Mouse (Mus musculus) limb, embryonic 10.5 days (tissue): ENCODE measurements around the gene Serinc3. TPM values are rescaled to one million over a fixed set of nuclear protein-coding genes. Genes with fewer than 3 reads are reported as not detected.

ENCODE experiments used
- DNase-seq: peaks from one replicate; pipeline ENCODE4 v3.0.0-alpha.2; 2017; ENCODE audit warnings: low spot score
- H3K27ac ChIP-seq: fragments of 300-500 bp; sonication (generic); 2 replicates; pipeline ENCODE4 v1.5.1; 2016; ENCODE audit warnings: mild to moderate bottlenecking
- H3K27me3 ChIP-seq: fragments of 300-500 bp; sonication (generic); 2 replicates; pipeline ENCODE4 v1.6.1; 2016; ENCODE audit warnings: low read depth, mild to moderate bottlenecking; ENCODE audit not compliant: poor library complexity, severe bottlenecking
- H3K36me3 ChIP-seq: fragments of 300-500 bp; sonication (generic); 2 replicates; pipeline ENCODE4 v1.6.1; 2016; ENCODE audit warnings: mild to moderate bottlenecking, moderate library complexity
- H3K4me1 ChIP-seq: fragments of 300-500 bp; sonication (generic); 2 replicates; pipeline ENCODE4 v1.6.1; 2016
- H3K4me3 ChIP-seq: fragments of 300-500 bp; sonication (generic); 2 replicates; pipeline ENCODE4 v1.5.1; 2016; ENCODE audit warnings: mild to moderate bottlenecking, moderate library complexity
- H3K9me3 ChIP-seq: fragments of 300-500 bp; sonication (generic); replicated peaks from 2 replicates; pipeline ENCODE4 v1.6.1; 2016; ENCODE audit warnings: mild to moderate bottlenecking
- WGBS: fragments of 180-500 bp; shearing (Covaris S2); methylation state at CpG from one replicate; pipeline ENCODE4 v1.1.7; 2016; 5-methylcytosine and 5-hydroxymethylcytosine counted together
- polyA plus RNA-seq: library from polyadenylated mRNA; unstranded; fragments of >200 nt; fragmentation: Nextera tagmentation; extraction: Ambion mirVana; gene quantifications from 2 replicates; pipeline ENCODE4 v1.2.1, GENCODE M21; 2016

Serinc3 gene
- polyA plus RNA-seq, 1 experiment from 2014 or later: 20.4 TPM

DNA sequence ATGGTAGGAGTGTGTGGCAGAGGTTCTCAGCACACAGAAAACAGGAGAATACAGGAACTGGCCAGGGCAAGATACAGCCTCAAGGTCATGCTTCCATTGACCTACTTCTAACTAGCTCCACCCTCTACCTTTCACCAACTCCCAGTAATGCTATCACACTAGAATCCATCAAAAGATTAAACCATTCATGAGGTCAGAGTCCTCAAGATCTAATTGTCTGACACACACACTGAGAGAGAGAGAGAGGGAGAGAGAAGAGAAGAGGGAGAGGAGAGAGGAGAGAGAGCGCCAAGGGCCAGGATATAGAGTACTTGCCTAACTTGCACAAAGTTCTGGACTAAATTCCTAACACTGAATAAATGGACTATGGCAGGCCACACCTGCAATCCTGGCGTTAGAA is 37.4 kb upstream of the Serinc3 start:
- H3K27me3 ChIP-seq: no peaks in the 10 kb centered on the region
- 97% methylated on average over 2 of the region's 2 CpGs for WGBS
- H3K4me3 ChIP-seq: no peak overlapping the region
- DNase-seq: no peak
- H3K36me3 ChIP-seq: no peaks in the 10 kb centered on the region
- peaks cover 4% of the 10 kb centered on the region; the same call in 1 of the 2 replicates for H3K4me1 ChIP-seq
- H3K9me3 ChIP-seq: no peaks in the 10 kb centered on the region
- H3K27ac ChIP-seq: no peak overlapping the region

DNA sequence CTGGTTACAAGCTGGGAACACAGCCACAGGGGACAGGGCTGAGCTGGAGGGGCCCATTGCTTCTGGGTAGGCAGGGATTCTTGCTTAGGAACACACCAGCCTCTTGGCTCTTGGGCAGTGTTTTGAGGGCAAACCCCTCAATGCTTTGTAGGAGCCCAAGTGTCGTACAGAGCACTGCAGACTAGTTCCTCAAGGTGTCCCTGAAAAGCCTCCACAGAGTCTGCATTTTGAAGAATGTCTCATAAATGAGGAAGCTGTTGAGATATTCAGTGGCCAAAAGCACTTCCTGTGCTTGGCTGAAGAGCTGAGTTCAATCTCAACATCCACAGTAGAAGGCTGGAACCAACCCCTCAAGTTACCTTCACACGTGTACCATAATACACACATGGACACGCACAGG is 31.8 kb upstream of the Serinc3 start:
- DNase-seq: no peak
- H3K27ac ChIP-seq: no peak overlapping the region
- H3K36me3 ChIP-seq: no peaks in the 10 kb centered on the region
- 99% methylated on average over 3 of the region's 3 CpGs for WGBS
- no peak overlapping the region for H3K4me3 ChIP-seq
- no peaks in the 10 kb centered on the region for H3K9me3 ChIP-seq
- peaks cover 11% of the 10 kb centered on the region for H3K4me1 ChIP-seq
- no peaks in the 10 kb centered on the region for H3K27me3 ChIP-seq

GRCm38 (mm10) chr2:163676321-163676720 is 31.4 kb upstream of the Serinc3 start:
- H3K36me3 ChIP-seq: no peaks in the 10 kb centered on the region
- H3K9me3 ChIP-seq: no peaks in the 10 kb centered on the region
- 94% methylated on average over 4 of the region's 4 CpGs for WGBS
- no peak for DNase-seq
- H3K4me1 ChIP-seq: peaks cover 11% of the 10 kb centered on the region
- H3K27ac ChIP-seq: no peak overlapping the region
- H3K27me3 ChIP-seq: no peaks in the 10 kb centered on the region
- no peak overlapping the region for H3K4me3 ChIP-seq

DNA sequence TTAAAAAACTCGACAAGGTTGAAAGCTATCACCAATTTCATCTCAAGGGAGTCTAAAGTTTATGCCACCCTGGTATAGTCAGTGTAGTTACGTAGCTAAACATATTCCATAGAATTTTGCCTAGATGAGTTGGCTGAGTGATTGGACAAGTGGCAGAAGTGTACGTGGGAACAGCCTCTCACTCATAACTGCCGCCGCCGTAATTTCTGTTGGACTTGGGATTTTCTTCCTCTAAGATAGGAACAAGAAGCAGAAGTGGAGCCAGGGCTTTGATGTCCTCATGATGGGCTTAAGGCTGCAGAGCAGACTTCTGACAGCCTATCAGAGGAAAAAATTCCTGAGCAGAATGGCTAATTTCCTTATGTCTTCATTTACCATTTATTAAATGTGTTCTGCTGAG is 30.7 kb upstream of the Serinc3 start:
- Histone ChIP-seq H3K27ac (no peak overlapping the region), H3K36me3 (no peaks in the 10 kb centered on the region), H3K27me3 (no peaks in the 10 kb centered on the region), H3K4me1 (peaks cover 11% of the 10 kb centered on the region), H3K4me3 (no peak overlapping the region), H3K9me3 (no peaks in the 10 kb centered on the region)
- DNase-seq: no peak
- WGBS: 84% methylated on average over 6 of the region's 6 CpGs

DNA sequence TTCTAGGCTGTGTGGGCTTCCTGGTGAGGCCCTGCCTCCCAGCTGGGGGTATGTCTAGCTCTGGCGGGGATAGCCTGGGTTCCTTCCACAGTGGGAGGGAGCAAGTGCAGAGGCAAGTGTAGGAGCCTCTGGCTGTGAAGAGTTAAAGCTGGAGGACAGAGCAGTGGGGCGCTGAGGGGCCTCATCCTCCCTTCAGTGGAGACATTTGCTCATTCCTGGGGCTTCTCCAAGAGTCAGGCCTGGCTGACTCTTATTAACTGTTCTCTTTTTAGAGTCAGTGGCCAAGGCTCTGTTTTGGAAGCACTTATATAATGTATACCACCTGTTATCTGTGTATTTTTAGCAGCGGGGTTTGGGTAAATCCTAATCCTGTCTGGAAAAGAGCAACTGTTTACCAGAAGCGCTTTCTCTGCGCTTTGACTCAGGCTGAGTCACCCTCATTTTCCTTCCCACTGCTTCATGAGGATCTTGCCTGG is 30.3 kb upstream of the Serinc3 start:
- no peaks in the 10 kb centered on the region for H3K27me3 ChIP-seq
- peaks cover 11% of the 10 kb centered on the region for H3K4me1 ChIP-seq
- WGBS: 56% methylated on average over 5 of the region's 5 CpGs
- no peak overlapping the region for H3K4me3 ChIP-seq
- H3K9me3 ChIP-seq: no peaks in the 10 kb centered on the region
- H3K27ac ChIP-seq: 0 out of 2 replicates have a peak overlapping the region, but pooled peaks have one; percentile 19
- DNase-seq: no peak
- no peaks in the 10 kb centered on the region for H3K36me3 ChIP-seq

DNA sequence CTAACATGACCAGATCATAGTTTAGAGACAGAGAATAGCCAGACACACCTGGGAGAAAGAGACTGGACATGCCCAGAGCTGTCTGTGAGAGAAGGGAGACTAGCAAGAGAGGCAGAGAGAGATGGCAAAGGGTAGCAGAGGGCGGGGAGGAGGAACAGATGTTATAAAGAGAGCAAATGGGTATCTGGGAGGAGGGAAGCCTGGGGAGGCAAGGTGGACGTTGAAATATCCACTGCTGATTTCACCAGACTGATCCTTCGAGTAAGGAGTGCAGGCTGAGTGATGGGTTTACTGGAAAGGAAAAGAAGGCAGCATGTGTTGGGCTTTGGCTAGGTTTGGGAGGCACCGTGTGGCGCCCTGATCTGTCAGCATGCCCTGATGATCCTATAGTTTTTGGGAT is 29.5 kb upstream of the Serinc3 start:
- no peaks in the 10 kb centered on the region for H3K36me3 ChIP-seq
- no peaks in the 10 kb centered on the region for H3K27me3 ChIP-seq
- 61% methylated on average over 5 of the region's 5 CpGs for WGBS
- H3K27ac ChIP-seq: no peak overlapping the region
- H3K4me1 ChIP-seq: peaks cover 11% of the 10 kb centered on the region
- H3K4me3 ChIP-seq: no peak overlapping the region
- DNase-seq: no peak
- H3K9me3 ChIP-seq: no peaks in the 10 kb centered on the region

DNA sequence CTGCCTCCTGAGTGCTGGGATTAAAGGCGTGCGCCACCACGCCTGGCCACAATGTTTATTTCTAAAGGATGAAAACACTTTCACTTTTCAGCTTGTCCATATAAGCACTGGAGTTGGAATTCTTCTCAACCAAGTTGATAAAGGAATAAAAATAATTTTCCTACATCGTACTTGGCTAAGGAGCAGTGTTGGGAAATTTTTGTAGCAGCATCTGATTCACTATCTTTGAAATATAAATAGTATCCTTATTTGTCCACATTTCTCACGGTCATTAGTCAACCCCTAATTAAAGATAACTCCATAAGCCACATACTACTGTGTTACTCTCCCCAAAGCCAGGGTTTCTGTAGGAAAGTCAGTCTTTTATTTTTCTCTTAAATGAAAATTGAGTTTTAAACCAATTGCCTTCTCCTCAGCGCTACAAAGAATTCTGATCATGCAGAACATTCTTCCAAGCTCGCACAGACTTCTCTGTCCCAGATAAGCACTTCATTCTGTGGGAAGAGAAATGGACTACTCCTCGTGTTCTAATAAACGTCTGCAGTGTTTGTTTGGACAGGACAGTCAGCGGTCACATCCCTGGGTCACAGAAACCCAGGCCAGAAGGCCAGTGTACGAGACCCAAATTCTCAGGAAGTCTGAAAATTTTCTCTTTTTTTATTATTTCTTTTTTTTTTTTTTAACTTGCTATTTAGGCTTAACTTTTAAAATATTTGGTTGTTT is 26.1 kb upstream of the Serinc3 start:
- no peak for DNase-seq
- Histone ChIP-seq H3K27me3 (no peaks in the 10 kb centered on the region), H3K27ac (no peak overlapping the region), H3K4me3 (no peak overlapping the region), H3K36me3 (peaks cover 2% of the 10 kb centered on the region; the same call in 1 of the 2 replicates), H3K9me3 (no peaks in the 10 kb centered on the region), H3K4me1 (peaks cover 11% of the 10 kb centered on the region)
- WGBS: 92% methylated on average over 11 of the region's 11 CpGs

DNA sequence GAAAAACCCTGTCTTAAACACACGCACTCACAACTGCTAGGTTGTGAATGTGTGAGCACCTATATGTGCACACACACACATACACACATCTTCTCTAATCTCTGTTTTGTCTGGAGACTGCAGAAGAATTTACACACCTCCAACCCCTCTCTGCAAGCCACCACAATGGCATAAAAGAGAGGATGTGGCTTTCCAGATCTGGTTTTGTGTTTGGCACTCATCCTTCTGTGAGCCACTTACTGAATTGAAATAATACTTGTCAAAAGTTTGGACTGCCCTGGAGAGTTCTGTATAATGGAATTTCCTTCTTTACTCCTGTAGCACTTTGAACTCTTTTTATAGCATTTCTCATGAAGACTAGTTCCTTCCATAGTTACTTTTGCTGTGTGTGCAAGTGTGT is 22.1 kb upstream of the Serinc3 start:
- peaks cover 14% of the 10 kb centered on the region for H3K36me3 ChIP-seq
- no peak overlapping the region for H3K4me3 ChIP-seq
- no peak for DNase-seq
- H3K27ac ChIP-seq: no peak overlapping the region
- 0 out of 2 replicates have a peak, but pooled peaks cover 2% of the 10 kb centered on the region for H3K4me1 ChIP-seq
- H3K27me3 ChIP-seq: no peaks in the 10 kb centered on the region
- H3K9me3 ChIP-seq: no peaks in the 10 kb centered on the region
- WGBS: 97% methylated on average over 1 of the region's 1 CpGs

DNA sequence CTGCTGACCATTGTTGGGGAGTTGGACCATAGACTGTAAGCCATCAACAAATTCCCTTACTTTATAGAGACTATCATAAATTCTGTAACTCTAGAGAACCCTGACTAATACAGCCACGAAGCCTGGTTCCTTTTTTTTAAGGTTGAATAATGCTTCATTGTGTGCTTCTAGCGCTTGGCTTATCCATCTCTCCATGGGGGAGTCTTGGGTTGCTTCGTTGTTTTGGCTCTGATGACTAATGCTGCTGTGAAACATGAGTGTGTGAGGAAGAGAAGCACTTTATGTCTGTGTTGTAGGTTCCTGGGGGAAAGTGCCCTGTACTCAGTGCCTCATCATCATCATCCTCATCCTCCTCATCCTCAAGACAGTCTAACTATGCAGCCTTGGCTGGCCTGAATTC is 19.0 kb upstream of the Serinc3 start:
- WGBS: 77% methylated on average over 3 of the region's 3 CpGs
- no peaks in the 10 kb centered on the region for H3K9me3 ChIP-seq
- H3K4me1 ChIP-seq: peaks cover 23% of the 10 kb centered on the region
- H3K4me3 ChIP-seq: no peak overlapping the region
- DNase-seq: no peak
- H3K27ac ChIP-seq: no peak overlapping the region
- no peaks in the 10 kb centered on the region for H3K27me3 ChIP-seq
- H3K36me3 ChIP-seq: peaks cover 19% of the 10 kb centered on the region

DNA sequence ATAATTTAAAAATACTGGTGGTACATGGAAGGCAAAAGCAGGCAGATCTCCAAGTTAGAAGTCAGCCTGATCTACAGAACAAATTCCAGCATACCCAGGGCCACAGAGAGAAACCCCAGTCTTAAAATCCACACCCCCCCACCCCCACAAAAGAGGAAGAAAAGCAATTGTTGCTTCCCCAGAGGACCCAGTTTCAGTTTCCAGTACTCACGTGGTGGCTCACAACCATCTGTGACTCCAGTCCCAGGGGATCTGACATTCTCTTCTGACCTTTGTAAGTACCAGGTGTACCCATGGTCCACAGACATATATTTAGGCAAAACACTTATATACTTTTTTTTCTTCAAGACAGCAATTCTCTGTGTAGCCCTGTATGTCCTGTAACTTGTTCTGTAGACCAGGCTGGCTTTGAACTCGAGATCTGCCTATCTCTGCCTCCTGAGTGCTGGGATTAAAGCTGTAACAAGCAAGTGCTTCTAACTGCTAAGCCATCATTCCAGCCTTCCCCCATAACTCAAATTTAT is 17.8 kb upstream of the Serinc3 start:
- 85% methylated on average over 2 of the region's 2 CpGs for WGBS
- H3K36me3 ChIP-seq: peaks cover 19% of the 10 kb centered on the region
- H3K27me3 ChIP-seq: no peaks in the 10 kb centered on the region
- H3K4me3 ChIP-seq: no peak overlapping the region
- no peak for DNase-seq
- peaks cover 23% of the 10 kb centered on the region for H3K4me1 ChIP-seq
- H3K27ac ChIP-seq: no peak overlapping the region
- no peaks in the 10 kb centered on the region for H3K9me3 ChIP-seq

- peaks cover 23% of the 10 kb centered on the region for H3K4me1 ChIP-seq
- WGBS: 90% methylated on average over 5 of the region's 5 CpGs
Measured at GRCm38 (mm10) chr2:163662076-163662475, 17.1 kb upstream of the Serinc3 start.

GRCm38 (mm10) chr2:163661371-163661850 is 16.5 kb upstream of the Serinc3 start:
- no peak for DNase-seq
- Histone ChIP-seq H3K27ac (no peak overlapping the region), H3K4me3 (no peak overlapping the region), H3K4me1 (peaks cover 23% of the 10 kb centered on the region), H3K36me3 (peaks cover 19% of the 10 kb centered on the region), H3K27me3 (no peaks in the 10 kb centered on the region), H3K9me3 (no peaks in the 10 kb centered on the region)
- 61% methylated on average over 6 of the region's 6 CpGs for WGBS

More at GRCm38 (mm10) chr2:163662076-163662475, 17.1 kb upstream of the Serinc3 start:
- no peaks in the 10 kb centered on the region for H3K9me3 ChIP-seq
- no peaks in the 10 kb centered on the region for H3K27me3 ChIP-seq
- H3K27ac ChIP-seq: no peak overlapping the region
- H3K36me3 ChIP-seq: peaks cover 19% of the 10 kb centered on the region
- DNase-seq: no peak
- no peak overlapping the region for H3K4me3 ChIP-seq

GRCm38 (mm10) chr2:163660103-163660701 is 15.3 kb upstream of the Serinc3 start:
- no peak overlapping the region for H3K27ac ChIP-seq
- H3K4me1 ChIP-seq: peaks cover 23% of the 10 kb centered on the region
- H3K9me3 ChIP-seq: no peaks in the 10 kb centered on the region
- H3K4me3 ChIP-seq: no peak overlapping the region
- no peak for DNase-seq
- WGBS: 84% methylated on average over 5 of the region's 5 CpGs
- H3K27me3 ChIP-seq: no peaks in the 10 kb centered on the region
- peaks cover 11% of the 10 kb centered on the region for H3K36me3 ChIP-seq
